Mouse (Mus musculus): ENCODE measurements around the gene Tmem259.

Gene Tmem259

DNA sequence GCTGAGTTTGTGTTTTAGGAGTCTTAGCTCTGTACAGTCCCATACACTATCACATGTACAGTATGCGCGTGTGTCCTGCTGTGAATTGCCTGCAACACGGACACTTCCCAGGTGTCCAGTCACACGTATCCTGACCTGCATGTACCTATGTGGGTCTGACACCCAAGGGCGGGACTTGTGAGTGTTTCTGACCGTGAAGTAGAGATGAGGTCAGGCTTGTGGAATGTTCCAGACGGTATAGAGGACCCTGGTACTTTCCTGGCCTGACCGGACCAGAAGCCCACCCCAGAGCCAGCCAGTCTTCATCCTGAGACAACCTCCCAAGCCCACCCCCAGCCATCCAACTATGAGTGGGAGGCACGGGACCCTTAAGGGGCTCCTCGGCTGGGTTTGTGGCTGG, 31.5 kb upstream of the Tmem259 start:
- peak; percentile 59 to 70 for DNase-seq

GRCm38 (mm10) chr10:80014484-80015290, 30.6 kb upstream of the Tmem259 start:
- peak; percentile 64 to 78 for DNase-seq

GRCm38 (mm10) chr10:80013609-80014008, 29.5 kb upstream of the Tmem259 start:
- no peak for DNase-seq

DNA sequence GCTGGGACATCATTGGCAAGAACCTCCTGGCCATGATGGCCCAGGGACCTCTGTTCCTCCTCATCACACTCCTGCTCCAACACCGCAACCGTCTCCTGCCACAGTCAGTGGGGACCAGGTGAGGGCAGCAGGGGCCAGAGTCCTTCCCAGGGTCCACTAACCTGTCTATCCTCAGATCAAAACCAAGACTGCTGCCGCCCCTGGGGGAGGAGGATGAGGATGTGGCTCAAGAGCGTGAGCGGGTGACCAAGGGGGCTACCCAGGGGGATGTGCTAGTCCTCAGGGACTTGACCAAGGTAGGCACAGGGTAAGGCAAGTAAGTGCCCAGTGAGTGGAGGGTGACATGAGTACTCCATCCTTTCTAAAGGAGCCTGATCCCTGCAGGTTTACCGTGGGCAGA, 27.6 kb upstream of the Tmem259 start:
- no peak for DNase-seq

DNA sequence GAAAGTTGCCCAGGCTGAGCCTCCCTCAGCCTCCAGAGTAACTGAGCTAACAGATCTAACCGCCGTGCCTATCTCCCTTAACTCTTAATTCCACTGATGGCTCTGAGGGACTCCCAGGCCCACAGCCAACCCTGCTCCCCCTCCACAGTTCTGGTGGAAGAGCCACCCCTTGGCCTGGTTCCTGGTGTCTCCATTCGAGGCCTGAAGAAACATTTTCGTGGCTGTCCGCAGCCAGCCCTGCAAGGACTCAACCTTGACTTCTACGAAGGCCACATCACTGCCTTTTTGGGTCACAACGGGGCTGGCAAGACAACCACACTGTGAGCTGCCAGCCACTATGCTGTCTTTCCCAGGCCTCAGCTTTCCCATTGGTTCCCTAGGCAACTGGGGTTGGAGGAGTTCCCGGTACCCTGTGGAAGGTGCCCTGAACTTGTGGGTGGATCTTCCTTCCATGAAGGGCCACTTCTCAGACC, 20.1 kb upstream of the Tmem259 start:
- DNase-seq, result no peak

DNA sequence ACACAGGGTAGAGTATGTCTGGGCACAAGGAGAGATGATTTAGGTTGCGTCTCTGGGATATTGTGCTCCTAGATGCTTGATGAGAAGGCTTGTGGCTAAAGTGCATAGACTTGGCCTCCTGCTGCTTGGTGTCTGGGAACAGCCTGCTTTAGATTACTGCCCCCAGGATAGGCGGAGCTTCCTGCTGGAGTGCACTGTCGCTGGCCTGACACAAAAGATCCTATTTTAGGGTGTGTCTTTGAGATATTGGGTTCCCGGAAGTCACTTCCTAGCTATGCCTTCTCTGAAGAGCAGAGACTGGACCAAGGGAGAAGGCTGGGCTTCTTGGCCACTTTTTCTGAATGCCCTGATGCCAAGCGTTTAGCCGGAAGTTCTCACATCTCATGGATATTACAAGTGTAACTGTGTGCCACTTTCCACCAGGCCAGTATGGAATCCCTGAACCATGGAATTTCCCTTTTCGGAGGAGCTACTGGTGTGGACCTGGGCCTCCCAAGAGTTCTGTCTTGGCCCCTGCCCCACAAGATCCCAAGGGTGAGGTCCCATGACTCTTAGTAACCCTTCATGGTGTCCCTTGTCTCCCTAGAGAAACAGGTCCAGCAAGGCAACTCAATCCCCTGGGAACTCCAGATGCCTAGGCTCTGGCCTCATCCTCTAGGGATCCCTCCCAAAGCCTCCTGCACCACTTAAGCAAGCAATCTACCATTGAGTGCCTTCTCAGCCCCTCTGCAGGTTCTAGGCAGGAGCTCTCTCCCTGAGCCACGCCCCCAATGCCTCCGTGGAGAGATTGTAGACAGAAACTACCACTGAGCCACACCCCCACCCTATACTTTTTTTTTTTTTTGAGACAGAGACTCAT, 19.5 kb upstream of the Tmem259 start:
- DNase-seq, result peak in 1 of 2 experiments; percentile 50

DNA sequence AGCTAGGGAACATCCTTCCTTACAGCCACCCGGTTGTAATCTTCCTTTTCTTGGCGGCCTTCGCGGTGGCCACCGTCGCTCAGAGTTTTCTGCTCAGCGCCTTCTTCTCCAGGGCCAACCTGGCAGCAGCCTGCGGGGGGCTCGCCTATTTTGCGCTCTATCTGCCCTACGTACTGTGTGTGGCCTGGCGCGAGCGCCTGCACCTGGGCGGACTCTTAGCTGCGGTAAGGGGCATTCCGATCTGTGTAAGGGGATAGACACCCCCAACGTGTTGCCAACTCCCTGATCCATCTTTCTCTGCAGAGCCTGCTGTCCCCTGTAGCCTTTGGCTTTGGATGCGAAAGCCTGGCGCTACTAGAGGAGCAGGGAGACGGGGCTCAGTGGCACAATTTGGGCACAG, 18.7 kb upstream of the Tmem259 start:
- no peak for DNase-seq

- DNase-seq, result no peak
These were observed 17.8 kb upstream of the Tmem259 start for GRCm38 (mm10) chr10:80001945-80002344.

- DNase-seq, result peak; percentile 68 to 88
These were observed 13.7 kb upstream of the Tmem259 start for GRCm38 (mm10) chr10:79997819-79998218.

DNA sequence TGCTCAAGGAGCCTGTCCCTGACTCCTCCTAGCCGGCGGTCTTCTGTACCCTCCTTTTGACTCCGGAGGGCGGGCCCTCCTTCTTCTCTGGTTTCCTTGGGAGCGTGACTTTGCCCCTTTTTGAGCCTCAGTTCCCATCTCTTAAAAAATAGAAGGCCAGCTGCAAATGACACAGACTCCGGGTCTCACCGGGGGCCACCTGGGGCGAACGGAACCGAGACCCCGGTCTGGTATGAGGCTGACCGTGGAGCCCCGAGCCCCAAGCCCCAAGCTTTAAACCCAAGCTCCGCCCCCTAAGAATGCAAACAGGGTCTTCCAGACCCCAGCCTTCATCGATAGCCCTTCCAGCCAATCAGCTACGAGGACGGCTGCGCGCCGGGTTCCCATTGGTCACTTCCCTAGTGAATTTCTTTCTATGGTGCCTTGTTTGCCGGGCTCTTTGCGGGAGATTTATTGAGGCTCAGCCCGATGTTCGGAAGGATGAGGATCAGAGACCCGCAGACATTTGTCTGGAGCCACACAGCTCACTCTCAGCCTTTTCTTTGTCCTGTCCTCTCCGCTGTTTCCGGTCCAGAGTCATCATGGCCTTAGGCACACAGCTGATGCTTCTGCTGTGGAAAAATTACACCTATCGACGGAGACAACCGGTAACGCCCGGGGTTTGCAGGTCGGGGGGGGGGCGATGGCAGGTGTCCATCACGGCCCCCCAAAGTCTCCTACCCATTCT, 13.1 kb upstream of the Tmem259 start:
- peak; percentile 79 to 81 for DNase-seq

DNA sequence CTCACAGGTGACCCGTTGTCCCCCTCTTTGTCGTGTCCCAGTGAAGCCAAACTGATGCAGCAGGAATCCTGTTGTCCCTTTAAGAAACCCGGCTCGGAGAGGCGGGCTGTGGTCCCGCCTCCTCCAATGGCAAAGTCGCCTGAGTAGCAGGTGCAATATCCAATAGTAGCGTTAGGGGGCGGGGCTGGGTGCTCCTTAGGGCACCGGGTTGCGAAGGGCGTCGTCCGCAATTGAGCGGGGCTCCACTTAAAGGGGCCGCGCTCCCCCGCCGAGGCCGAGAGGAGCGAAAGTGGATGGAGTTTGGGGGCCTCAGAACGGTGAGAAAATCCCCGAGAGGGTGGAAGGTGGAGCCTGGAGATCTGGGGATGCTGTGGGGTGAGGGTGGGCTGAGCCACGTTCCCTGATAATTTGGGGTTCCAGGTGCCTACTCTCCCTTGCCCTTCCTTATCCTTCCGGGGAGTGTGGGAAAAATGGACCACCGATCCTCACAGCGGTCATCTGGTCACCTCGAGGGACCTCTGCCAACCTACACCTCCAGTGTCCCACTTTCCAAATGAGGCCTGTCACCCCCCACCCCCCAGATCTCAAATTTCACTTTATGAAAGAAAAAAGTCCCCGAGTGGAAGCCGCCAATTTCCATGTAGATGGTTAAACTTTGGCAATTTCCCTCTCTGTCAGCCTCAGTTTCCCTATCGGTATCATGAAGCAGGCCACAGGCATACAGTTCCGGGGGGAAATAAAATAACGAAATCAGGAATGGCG, 12.3 kb upstream of the Tmem259 start, which contains the start of gene Abca7:
Gene Abca7 (plus strand): TSS at position 223 of the 762 bp plus-strand sequence.
- DNase-seq, result peak; percentile 96 to 99

- no peak for DNase-seq
These were observed 11.5 kb upstream of the Tmem259 start for GRCm38 (mm10) chr10:79995636-79996035.

- DNase-seq, result peak; percentile 65 to 69
These were observed 10.4 kb upstream of the Tmem259 start for GRCm38 (mm10) chr10:79994397-79995115.

GRCm38 (mm10) chr10:79991548-79991947, 7.4 kb upstream of the Tmem259 start:
- DNase-seq, result no peak

GRCm38 (mm10) chr10:79991099-79991498, 7.0 kb upstream of the Tmem259 start:
- DNase-seq, result peak in 1 of 2 experiments; percentile 41

DNA sequence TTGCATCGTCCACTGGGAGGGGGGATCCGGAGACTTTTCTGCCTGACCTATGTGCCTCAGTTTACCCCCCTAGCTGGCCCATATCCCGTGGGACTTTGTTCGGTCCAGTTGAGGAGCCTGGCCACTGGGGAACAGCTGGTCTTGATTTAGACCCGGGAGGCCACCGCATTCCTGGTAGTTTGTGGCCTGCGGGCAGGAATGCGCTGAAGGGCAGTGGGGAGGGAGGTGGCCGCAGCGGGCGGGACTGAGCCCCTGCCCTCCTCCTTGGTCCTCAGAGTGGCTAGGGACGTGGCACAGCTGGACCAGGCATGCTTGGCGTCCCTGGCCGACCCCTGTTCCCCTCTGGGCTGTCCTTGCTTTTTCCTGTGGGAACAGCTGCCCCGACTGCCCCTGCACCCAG, 5.7 kb upstream of the Tmem259 start:
- DNase-seq, result peak; percentile 80 to 94

DNA sequence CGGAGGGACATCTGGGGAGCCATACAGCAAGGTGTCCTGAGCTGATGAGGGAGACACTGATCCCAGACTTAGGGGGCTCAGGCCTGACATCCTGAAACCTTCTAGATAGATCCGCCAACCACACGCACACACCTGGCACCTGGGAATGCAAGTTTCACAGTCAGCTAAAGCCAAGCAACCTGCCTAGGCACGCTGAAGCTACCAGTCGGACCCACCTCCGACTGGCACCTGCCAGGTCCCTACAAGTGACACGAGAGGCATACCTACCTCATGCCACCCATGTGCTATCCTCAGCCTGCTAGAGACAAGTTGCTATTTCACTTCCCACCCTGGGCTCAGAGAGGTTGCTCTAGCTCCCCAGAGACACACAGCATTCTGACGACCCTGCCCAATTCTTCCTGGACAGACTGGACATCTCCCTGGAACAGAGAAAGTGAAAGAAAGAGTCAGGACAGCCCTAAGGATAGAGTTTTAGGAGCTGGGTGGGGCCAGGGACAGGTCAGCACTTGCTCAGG, 5.2 kb upstream of the Tmem259 start:
- no peak for DNase-seq

DNA sequence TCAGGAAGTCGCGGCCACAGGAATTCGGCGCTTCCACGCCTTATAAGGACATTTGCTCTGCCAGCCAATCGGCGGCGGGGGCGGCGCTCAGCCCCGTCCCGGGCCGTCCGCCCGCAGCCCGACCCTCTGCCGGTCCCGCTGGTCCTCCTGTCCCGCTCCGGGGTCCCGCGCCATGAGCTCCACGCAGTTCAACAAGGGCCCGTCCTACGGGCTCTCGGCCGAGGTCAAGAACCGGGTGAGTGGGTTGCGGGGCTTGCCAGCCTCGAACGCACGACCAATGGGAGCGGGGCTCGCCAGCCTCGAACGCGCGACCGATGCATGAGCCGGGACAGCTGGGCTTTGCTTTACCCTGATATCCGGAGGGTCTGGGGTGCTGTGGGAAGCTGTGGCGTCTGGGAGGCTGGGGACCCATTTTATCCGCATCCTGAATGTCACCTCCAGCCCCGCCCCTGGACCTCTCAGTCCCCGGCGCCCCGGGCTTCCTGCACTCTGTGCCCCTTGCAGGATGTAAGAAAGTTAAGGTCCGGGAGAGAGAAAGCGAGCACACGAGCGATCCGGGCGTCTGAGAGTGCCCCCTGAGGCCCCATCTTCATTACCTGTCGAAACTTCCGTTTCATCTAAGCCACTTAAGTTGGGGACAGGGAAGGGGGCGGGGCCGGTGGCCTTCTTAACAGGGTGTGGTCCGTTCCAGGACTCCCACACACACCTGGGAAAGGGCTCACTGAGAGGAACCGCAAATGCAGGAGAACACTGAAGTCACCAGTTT, 4.6 kb upstream of the Tmem259 start, which contains the start of gene Cnn2:
Gene Cnn2 (plus strand): TSS at position 79 of the 766 bp plus-strand sequence.
- peak; percentile 84 to 92 for DNase-seq

- DNase-seq, result peak in 1 of 2 experiments; percentile 44
These were observed 3.8 kb upstream of the Tmem259 start for GRCm38 (mm10) chr10:79987771-79988505.

Data from lung, postnatal 4 days (tissue).